Mouse (Mus musculus) kidney, adult 11 months (tissue): ENCODE data around the gene Tnfrsf11a.
"Not testable (repeated sequence)": the region's sequence is repeated elsewhere in the genome, so short reads cannot be mapped to it uniquely, and the experiment has no call there.

Source experiments
- DNase-seq: peaks from one replicate; pipeline ENCODE4 v3.0.0; 2022

Tnfrsf11a gene

GRCm38 (mm10) chr1:105786731-105787357 is 6.3 kb downstream of the Tnfrsf11a start:
- DNase-seq, result peak; percentile 26

- DNase-seq, result no peak
Measured at GRCm38 (mm10) chr1:105790103-105790502, 9.6 kb downstream of the Tnfrsf11a start.

GRCm38 (mm10) chr1:105794670-105795069 is 14.2 kb downstream of the Tnfrsf11a start:
- DNase-seq, result no peak

GRCm38 (mm10) chr1:105795705-105796104 is 15.2 kb downstream of the Tnfrsf11a start:
- DNase-seq, result no peak

GRCm38 (mm10) chr1:105800570-105800969 is 20.1 kb downstream of the Tnfrsf11a start:
- DNase-seq, result no peak

GRCm38 (mm10) chr1:105801252-105801651 is 20.7 kb downstream of the Tnfrsf11a start:
- no peak for DNase-seq

GRCm38 (mm10) chr1:105802941-105803340 is 22.4 kb downstream of the Tnfrsf11a start:
- no peak for DNase-seq

GRCm38 (mm10) chr1:105804285-105804684 is 23.8 kb downstream of the Tnfrsf11a start:
- DNase-seq, result no peak

- no peak for DNase-seq
Measured at GRCm38 (mm10) chr1:105805565-105805964, 25.0 kb downstream of the Tnfrsf11a start.

GRCm38 (mm10) chr1:105807028-105807722 is 26.7 kb downstream of the Tnfrsf11a start:
- no peak for DNase-seq

- DNase-seq, result not testable (repeated sequence)
Measured at GRCm38 (mm10) chr1:105812027-105812426, 31.5 kb downstream of the Tnfrsf11a start.

- no peak for DNase-seq
Measured at GRCm38 (mm10) chr1:105812960-105813708, 32.6 kb downstream of the Tnfrsf11a start.

- no peak for DNase-seq
Measured at GRCm38 (mm10) chr1:105813709-105814061, 33.2 kb downstream of the Tnfrsf11a start.

- DNase-seq, result no peak
Measured at GRCm38 (mm10) chr1:105814402-105815270, 34.1 kb downstream of the Tnfrsf11a start.

- DNase-seq, result no peak
Measured at GRCm38 (mm10) chr1:105815310-105815709, 34.8 kb downstream of the Tnfrsf11a start.

- DNase-seq, result no peak
Measured at GRCm38 (mm10) chr1:105815736-105816135, 35.2 kb downstream of the Tnfrsf11a start.

- no peak for DNase-seq
Measured at GRCm38 (mm10) chr1:105819031-105819430, 38.5 kb downstream of the Tnfrsf11a start.

- no peak for DNase-seq
Measured at GRCm38 (mm10) chr1:105819740-105820139, 39.2 kb downstream of the Tnfrsf11a start.

- peak; percentile 64 for DNase-seq
Measured at GRCm38 (mm10) chr1:105824356-105824755, 43.8 kb downstream of the Tnfrsf11a start.

- no peak for DNase-seq
Measured at GRCm38 (mm10) chr1:105824980-105825379, 44.5 kb downstream of the Tnfrsf11a start.

GRCm38 (mm10) chr1:105827374-105827773 is 46.9 kb downstream of the Tnfrsf11a start:
- DNase-seq, result no peak

- no peak for DNase-seq
Measured at GRCm38 (mm10) chr1:105827786-105828345, 47.3 kb downstream of the Tnfrsf11a start.

- no peak for DNase-seq
Measured at GRCm38 (mm10) chr1:105829171-105829570, 48.7 kb downstream of the Tnfrsf11a start.
